Mouse (Mus musculus): ENCODE measurements around the gene Mapk10. TPM values are rescaled to one million over a fixed set of nuclear protein-coding genes. Genes with fewer than 3 reads are reported as not detected.

Mapk10 gene
- polyA plus RNA-seq, 1 experiment from 2014 or later = 0.03 TPM

DNA sequence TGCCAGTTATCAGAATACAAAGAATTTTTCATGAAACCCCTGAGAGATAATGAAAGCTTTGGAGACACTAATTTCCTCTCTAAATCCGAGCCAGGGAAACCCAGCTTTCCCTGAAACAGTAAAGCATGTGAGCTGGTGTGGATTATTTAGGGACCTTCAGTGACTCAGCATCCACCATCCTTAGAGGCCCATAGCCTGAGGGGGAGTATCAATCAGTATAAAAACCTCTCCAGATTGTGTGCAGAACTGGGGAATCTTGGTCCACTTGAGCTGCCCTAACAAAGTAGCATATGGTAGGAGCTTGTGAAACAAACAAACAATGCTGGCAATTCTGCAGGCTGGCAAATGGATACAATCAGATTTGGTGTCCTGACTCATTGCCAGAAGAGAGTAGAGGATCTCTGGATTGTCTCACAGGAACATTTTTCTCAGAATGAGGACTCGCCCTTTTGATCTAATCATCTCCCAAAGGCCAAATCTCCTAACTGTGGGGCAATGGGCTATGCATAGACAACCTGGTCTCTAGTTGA, 13.3 kb downstream of the Mapk10 start:
- H3K4me2 ChIP-seq = no peak overlapping the region
- no peak overlapping the region for H3K9ac ChIP-seq
- H3K27ac ChIP-seq (replicated peaks) = no peak overlapping the region
- H3K9me3 ChIP-seq (replicated peaks) = no peaks in the 10 kb centered on the region
- H3K36me3 ChIP-seq (replicated peaks) = no peaks in the 10 kb centered on the region
- H3K27me3 ChIP-seq = no peaks in the 10 kb centered on the region
- ATAC-seq (ENCODE audit: insufficient read depth) = no peak
- H3K4me1 ChIP-seq (replicated peaks) = no peaks in the 10 kb centered on the region
- 44% methylated on average over 2 of the region's 2 CpGs for WGBS (ENCODE audit: insufficient replicate concordance)
- no peak overlapping the region for H3K4me3 ChIP-seq (replicated peaks)

DNA sequence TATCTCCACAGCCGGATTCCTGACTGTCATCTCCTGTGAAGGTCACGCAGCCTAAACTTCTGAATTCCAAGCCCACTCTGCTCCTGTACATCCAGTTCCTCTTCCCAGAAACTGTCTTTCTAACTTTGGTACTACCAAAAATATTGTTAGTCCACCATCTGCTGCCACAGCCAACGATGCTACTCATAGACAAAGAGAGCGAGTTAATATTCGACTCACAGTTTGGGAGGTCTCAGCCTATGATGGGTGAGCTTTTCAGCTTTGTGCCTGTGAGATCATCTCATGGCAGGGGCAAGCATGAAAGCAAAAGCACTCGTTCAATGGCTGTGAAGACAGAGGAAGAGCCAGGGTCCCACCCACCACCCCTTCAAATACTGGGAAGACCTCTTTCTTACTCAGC, 16.6 kb downstream of the Mapk10 start:
- Histone ChIP-seq H3K4me1 (replicated peaks) (no peaks in the 10 kb centered on the region), H3K9me3 (replicated peaks) (no peaks in the 10 kb centered on the region), H3K4me2 (no peak overlapping the region), H3K27ac (replicated peaks) (no peak overlapping the region), H3K9ac (no peak overlapping the region), H3K36me3 (replicated peaks) (no peaks in the 10 kb centered on the region), H3K4me3 (replicated peaks) (no peak overlapping the region), H3K27me3 (no peaks in the 10 kb centered on the region)
- no peak for ATAC-seq (ENCODE audit: insufficient read depth)
- WGBS (ENCODE audit: insufficient replicate concordance) = 55% methylated on average over 6 of the region's 6 CpGs

GRCm38 (mm10) chr5:103193700-103194099, 17.4 kb downstream of the Mapk10 start:
- Histone ChIP-seq H3K9me3 (replicated peaks) (no peaks in the 10 kb centered on the region), H3K36me3 (replicated peaks) (no peaks in the 10 kb centered on the region), H3K27ac (replicated peaks) (no peak overlapping the region), H3K4me2 (no peak overlapping the region), H3K4me1 (replicated peaks) (no peaks in the 10 kb centered on the region), H3K9ac (no peak overlapping the region), H3K27me3 (no peaks in the 10 kb centered on the region), H3K4me3 (replicated peaks) (no peak overlapping the region)
- no peak for ATAC-seq (ENCODE audit: insufficient read depth)
- WGBS (ENCODE audit: insufficient replicate concordance) = 41% methylated on average over 3 of the region's 3 CpGs

DNA sequence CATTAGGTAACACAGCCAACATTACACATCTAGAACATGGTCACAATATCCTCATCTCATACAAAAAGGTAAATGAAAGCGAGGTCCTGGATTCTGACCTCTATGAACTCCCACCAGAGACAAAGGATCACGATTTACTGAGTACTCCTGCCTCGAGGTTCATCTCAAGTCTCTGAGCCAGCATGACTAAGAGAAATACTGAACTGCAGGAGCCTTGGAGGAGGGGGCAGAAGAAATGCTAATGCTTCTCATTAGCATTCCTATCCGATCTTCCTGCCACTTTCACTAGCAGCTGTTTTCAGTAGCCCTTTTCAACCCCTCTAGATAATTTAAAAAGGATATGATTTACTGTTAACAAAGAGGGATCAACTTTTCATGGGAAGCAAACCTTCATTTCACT, 19.6 kb downstream of the Mapk10 start:
- no peak overlapping the region for H3K4me2 ChIP-seq
- no peaks in the 10 kb centered on the region for H3K36me3 ChIP-seq (replicated peaks)
- H3K27me3 ChIP-seq = no peaks in the 10 kb centered on the region
- ATAC-seq (ENCODE audit: insufficient read depth) = no peak
- no peaks in the 10 kb centered on the region for H3K4me1 ChIP-seq (replicated peaks)
- H3K27ac ChIP-seq (replicated peaks) = no peak overlapping the region
- H3K4me3 ChIP-seq (replicated peaks) = no peak overlapping the region
- no peaks in the 10 kb centered on the region for H3K9me3 ChIP-seq (replicated peaks)
- WGBS (ENCODE audit: insufficient replicate concordance) = 28% methylated on average over 4 of the region's 4 CpGs
- no peak overlapping the region for H3K9ac ChIP-seq

GRCm38 (mm10) chr5:103184256-103184655, 26.9 kb downstream of the Mapk10 start:
- no peaks in the 10 kb centered on the region for H3K4me1 ChIP-seq (replicated peaks)
- WGBS (ENCODE audit: insufficient replicate concordance) = 54% methylated on average over 1 of the region's 1 CpGs
- no peak overlapping the region for H3K4me2 ChIP-seq
- no peaks in the 10 kb centered on the region for H3K27me3 ChIP-seq
- H3K27ac ChIP-seq (replicated peaks) = no peak overlapping the region
- ATAC-seq (ENCODE audit: insufficient read depth) = no peak
- H3K9me3 ChIP-seq (replicated peaks) = no peaks in the 10 kb centered on the region
- H3K36me3 ChIP-seq (replicated peaks) = no peaks in the 10 kb centered on the region
- H3K4me3 ChIP-seq (replicated peaks) = no peak overlapping the region
- no peak overlapping the region for H3K9ac ChIP-seq

GRCm38 (mm10) chr5:103181622-103182021, 29.5 kb downstream of the Mapk10 start:
- no peak overlapping the region for H3K27ac ChIP-seq (replicated peaks)
- H3K9me3 ChIP-seq (replicated peaks) = no peaks in the 10 kb centered on the region
- no peaks in the 10 kb centered on the region for H3K36me3 ChIP-seq (replicated peaks)
- 73% methylated on average over 10 of the region's 10 CpGs for WGBS (ENCODE audit: insufficient replicate concordance)
- no peak for ATAC-seq (ENCODE audit: insufficient read depth)
- no peak overlapping the region for H3K9ac ChIP-seq
- H3K4me2 ChIP-seq = no peak overlapping the region
- no peak overlapping the region for H3K4me3 ChIP-seq (replicated peaks)
- no peaks in the 10 kb centered on the region for H3K4me1 ChIP-seq (replicated peaks)
- H3K27me3 ChIP-seq = no peaks in the 10 kb centered on the region

GRCm38 (mm10) chr5:103177010-103177409, 34.1 kb downstream of the Mapk10 start:
- Histone ChIP-seq H3K27me3 (no peaks in the 10 kb centered on the region), H3K4me2 (no peak overlapping the region), H3K36me3 (replicated peaks) (no peaks in the 10 kb centered on the region), H3K27ac (replicated peaks) (no peak overlapping the region), H3K4me1 (replicated peaks) (no peaks in the 10 kb centered on the region), H3K9me3 (replicated peaks) (no peaks in the 10 kb centered on the region), H3K4me3 (replicated peaks) (no peak overlapping the region), H3K9ac (no peak overlapping the region)
- WGBS (ENCODE audit: insufficient replicate concordance) = 38% methylated on average over 5 of the region's 5 CpGs
- no peak for ATAC-seq (ENCODE audit: insufficient read depth)

DNA sequence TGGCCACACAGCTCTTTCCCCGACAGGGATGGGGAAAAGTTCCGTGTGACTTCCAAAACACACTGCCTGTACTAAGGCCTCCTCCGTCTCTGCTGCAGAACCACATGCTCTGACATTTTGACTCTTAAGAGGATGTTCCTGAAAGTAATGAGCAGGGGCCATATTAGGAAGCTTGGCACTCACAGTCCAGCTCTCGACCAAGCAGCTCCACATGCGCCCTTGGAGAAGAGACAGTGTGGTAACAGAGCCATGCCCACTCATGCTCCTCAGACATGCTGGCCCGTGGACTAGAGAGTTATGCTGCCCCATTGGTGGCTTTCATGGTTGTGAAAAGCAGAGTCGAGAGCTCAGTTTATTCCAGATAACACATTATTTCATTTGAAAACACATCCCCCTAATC, 35.1 kb downstream of the Mapk10 start:
- no peaks in the 10 kb centered on the region for H3K9me3 ChIP-seq (replicated peaks)
- ATAC-seq (ENCODE audit: insufficient read depth) = no peak
- WGBS (ENCODE audit: insufficient replicate concordance) = 65% methylated on average over 7 of the region's 7 CpGs
- no peak overlapping the region for H3K4me2 ChIP-seq
- H3K4me3 ChIP-seq (replicated peaks) = no peak overlapping the region
- no peaks in the 10 kb centered on the region for H3K27me3 ChIP-seq
- no peaks in the 10 kb centered on the region for H3K4me1 ChIP-seq (replicated peaks)
- no peak overlapping the region for H3K9ac ChIP-seq
- no peaks in the 10 kb centered on the region for H3K36me3 ChIP-seq (replicated peaks)
- no peak overlapping the region for H3K27ac ChIP-seq (replicated peaks)

DNA sequence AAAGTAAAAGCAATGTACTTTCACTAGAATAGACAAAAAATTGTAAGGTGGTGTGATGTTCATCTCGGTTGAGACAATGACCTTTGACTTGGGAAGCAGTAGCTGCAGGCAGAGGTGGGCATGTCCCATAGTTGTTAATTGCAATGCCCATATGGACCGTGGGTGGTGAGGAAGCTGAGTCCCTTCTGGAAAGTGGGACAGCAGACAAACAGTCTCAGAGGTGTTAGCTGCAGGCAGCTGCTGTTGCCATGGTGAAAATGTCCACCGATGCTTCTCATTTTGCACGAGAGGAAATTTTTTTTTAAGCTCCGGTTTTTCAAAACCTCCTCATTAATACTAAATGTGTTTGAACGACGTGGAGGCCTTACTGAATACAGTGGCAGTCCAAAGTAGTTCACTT, 36.5 kb downstream of the Mapk10 start:
- ATAC-seq (ENCODE audit: insufficient read depth) = no peak

DNA sequence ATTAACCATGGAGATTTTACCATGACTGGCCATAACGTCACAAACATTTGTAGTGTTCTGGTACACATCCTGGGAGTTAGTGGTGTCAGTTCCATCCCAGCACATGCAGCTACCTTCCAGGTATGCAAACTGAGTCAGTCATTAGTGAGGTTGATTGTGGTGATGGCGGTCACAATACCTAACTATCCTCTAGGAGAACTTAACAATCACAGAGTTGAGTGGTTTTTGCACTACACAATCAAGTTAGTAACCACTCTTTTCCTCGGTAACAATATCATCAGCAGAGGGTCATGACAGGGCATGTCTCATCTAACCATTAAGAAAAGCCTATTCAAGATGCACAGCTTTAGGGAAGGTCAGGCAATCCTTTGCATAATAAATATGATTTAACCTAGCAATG, 39.9 kb downstream of the Mapk10 start:
- H3K9ac ChIP-seq = no peak overlapping the region
- H3K4me2 ChIP-seq = no peak overlapping the region
- no peaks in the 10 kb centered on the region for H3K9me3 ChIP-seq (replicated peaks)
- no peak for ATAC-seq (ENCODE audit: insufficient read depth)
- H3K36me3 ChIP-seq (replicated peaks) = no peaks in the 10 kb centered on the region
- no peak overlapping the region for H3K4me3 ChIP-seq (replicated peaks)
- WGBS (ENCODE audit: insufficient replicate concordance) = 55% methylated on average over 3 of the region's 3 CpGs
- H3K27me3 ChIP-seq = no peaks in the 10 kb centered on the region
- H3K27ac ChIP-seq (replicated peaks) = no peak overlapping the region
- H3K4me1 ChIP-seq (replicated peaks) = no peaks in the 10 kb centered on the region

More for the DNA sequence above, 36.5 kb downstream of the Mapk10 start:
- no peaks in the 10 kb centered on the region for H3K4me1 ChIP-seq (replicated peaks)
- no peak overlapping the region for H3K9ac ChIP-seq
- H3K27ac ChIP-seq (replicated peaks) = no peak overlapping the region
- 67% methylated on average over 7 of the region's 7 CpGs for WGBS (ENCODE audit: insufficient replicate concordance)
- H3K4me2 ChIP-seq = no peak overlapping the region
- H3K4me3 ChIP-seq (replicated peaks) = no peak overlapping the region
- H3K9me3 ChIP-seq (replicated peaks) = no peaks in the 10 kb centered on the region
- no peaks in the 10 kb centered on the region for H3K36me3 ChIP-seq (replicated peaks)
- no peaks in the 10 kb centered on the region for H3K27me3 ChIP-seq

- no peaks in the 10 kb centered on the region for H3K4me1 ChIP-seq (replicated peaks)
- H3K9ac ChIP-seq = no peak overlapping the region
- WGBS (ENCODE audit: insufficient replicate concordance) = 65% methylated on average over 5 of the region's 5 CpGs
- H3K4me2 ChIP-seq = no peak overlapping the region
- H3K27me3 ChIP-seq = no peaks in the 10 kb centered on the region
- H3K9me3 ChIP-seq (replicated peaks) = no peaks in the 10 kb centered on the region
- no peak overlapping the region for H3K4me3 ChIP-seq (replicated peaks)
- no peak overlapping the region for H3K27ac ChIP-seq (replicated peaks)
- H3K36me3 ChIP-seq (replicated peaks) = no peaks in the 10 kb centered on the region
- ATAC-seq (ENCODE audit: insufficient read depth) = no peak
Measured at GRCm38 (mm10) chr5:103167371-103167770, 43.8 kb downstream of the Mapk10 start.

DNA sequence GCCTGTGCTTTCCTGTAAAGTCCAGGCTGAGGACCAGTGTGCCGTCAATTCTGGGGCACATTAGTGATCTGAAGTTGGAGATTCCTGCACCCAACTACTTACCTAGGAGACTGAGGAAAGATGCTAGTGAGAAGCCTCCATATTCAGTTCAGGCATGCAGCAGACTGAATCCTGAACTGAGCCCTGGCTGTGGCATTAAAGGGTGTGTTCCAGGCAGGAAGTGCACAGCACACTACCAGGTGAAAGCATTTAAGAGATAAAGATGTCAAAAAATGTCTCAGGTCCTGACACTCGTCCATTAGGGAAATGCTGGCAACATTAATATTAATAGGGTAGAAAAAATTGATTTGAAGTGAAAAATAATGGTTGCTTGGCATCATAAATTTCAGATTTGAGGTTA, 44.4 kb downstream of the Mapk10 start:
- Histone ChIP-seq H3K9me3 (replicated peaks) (no peaks in the 10 kb centered on the region), H3K4me1 (replicated peaks) (no peaks in the 10 kb centered on the region), H3K27me3 (no peaks in the 10 kb centered on the region), H3K4me3 (replicated peaks) (no peak overlapping the region), H3K4me2 (no peak overlapping the region), H3K27ac (replicated peaks) (no peak overlapping the region), H3K36me3 (replicated peaks) (no peaks in the 10 kb centered on the region), H3K9ac (no peak overlapping the region)
- WGBS (ENCODE audit: insufficient replicate concordance) = 48% methylated on average over 2 of the region's 2 CpGs
- ATAC-seq (ENCODE audit: insufficient read depth) = no peak
